Mouse (Mus musculus): ENCODE data around the gene Aqp5.

GRCm38 (mm10) chr15:99549901-99550300 lies 40.7 kb upstream of the Aqp5 start:
- no peak for TF ChIP-seq EP300 (IDR thresholded peaks at IDR 0.05; ENCODE audit: low read depth)
- TF ChIP-seq CTCF (IDR thresholded peaks at IDR 0.05; ENCODE audit: low read depth): no peak

All from liver, embryonic 14.5 days (tissue).